Mouse (Mus musculus) kidney, embryonic 14.5 days (tissue): Measurements from ENCODE around the gene Olfr178. TPM values are rescaled to one million over a fixed set of nuclear protein-coding genes. Genes with fewer than 3 reads are reported as not detected.

Experiments
- ATAC-seq: fragments of 200-750 bp; cut with Nextera tagmentation; 2 replicates; pipeline ENCODE4 v1.8.0; 2017; ENCODE audit warnings: moderate number of reproducible peaks, mild to moderate bottlenecking, moderate TSS enrichment, moderate library complexity; ENCODE audit not compliant: low FRiP score, low TSS enrichment
- H3K27ac ChIP-seq: fragments of 300-500 bp; sonication (generic); 2 replicates; pipeline ENCODE4 v1.5.1; 2014; ENCODE audit warnings: low read depth, mild to moderate bottlenecking, low read length, moderate library complexity, mixed read lengths
- H3K27me3 ChIP-seq: fragments of 300-500 bp; sonication (generic); 2 replicates; pipeline ENCODE4 v1.6.1; 2014; ENCODE audit warnings: mild to moderate bottlenecking, low read length; ENCODE audit not compliant: control insufficient read depth, insufficient read depth
- H3K36me3 ChIP-seq: fragments of 300-500 bp; sonication (generic); 2 replicates; pipeline ENCODE4 v1.6.1; 2014; ENCODE audit warnings: low read length, mixed read lengths; ENCODE audit not compliant: control insufficient read depth, insufficient read depth
- H3K4me1 ChIP-seq: fragments of 300-500 bp; sonication (generic); 2 replicates; pipeline ENCODE4 v1.6.1; 2014; ENCODE audit warnings: low read length, mixed read lengths; ENCODE audit not compliant: control insufficient read depth, insufficient read depth
- H3K4me2 ChIP-seq: fragments of 300-500 bp; sonication (generic); replicated peaks from 2 replicates; pipeline ENCODE4 v1.6.1; 2014; ENCODE audit warnings: low read depth, mild to moderate bottlenecking, low read length
- H3K4me3 ChIP-seq: fragments of 300-500 bp; sonication (generic); 2 replicates; pipeline ENCODE4 v1.5.1; 2014; ENCODE audit warnings: mild to moderate bottlenecking, low read length
- H3K9ac ChIP-seq: fragments of 300-500 bp; sonication (generic); 2 replicates; pipeline ENCODE4 v1.6.1; 2014; ENCODE audit warnings: low read depth, mild to moderate bottlenecking, low read length, moderate library complexity
- H3K9me3 ChIP-seq: fragments of 300-500 bp; sonication (generic); 2 replicates; pipeline ENCODE4 v1.6.1; 2016; ENCODE audit warnings: low read length; ENCODE audit not compliant: control insufficient read depth
- WGBS: fragments of 180-500 bp; shearing (Covaris S2); extraction: QIAGEN DNeasy Blood & Tissue Kit; methylation state at CpG from one replicate; pipeline ENCODE4 v1.1.7; 2014; 5-methylcytosine and 5-hydroxymethylcytosine counted together
- polyA plus RNA-seq: library from polyadenylated mRNA; unstranded; fragments of >200 nt; fragmentation: Nextera tagmentation; extraction: Ambion mirVana; gene quantifications from 2 replicates; pipeline ENCODE4 v1.2.1, GENCODE M21; 2014

Olfr178 gene
- polyA plus RNA-seq = not detected in 2 replicates

DNA sequence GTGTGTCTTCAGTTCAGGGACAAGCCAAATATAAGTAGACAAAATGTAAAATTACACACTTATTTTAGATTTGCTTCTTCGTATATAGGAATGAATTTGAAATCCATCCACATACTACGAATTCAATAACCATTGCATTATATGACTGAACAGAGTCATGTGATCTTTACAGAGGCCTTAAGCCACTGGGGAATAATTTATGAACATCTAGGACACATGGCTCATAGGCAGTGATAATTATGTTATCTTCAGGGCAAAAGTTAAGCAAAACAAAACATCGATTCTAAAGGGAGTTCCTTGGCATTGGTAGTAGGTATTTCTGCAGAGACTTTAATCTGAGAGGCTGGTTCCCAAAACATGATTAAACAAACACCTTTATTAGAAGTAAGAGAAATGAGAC lies at the start of gene Olfr178:
TSS of gene Olfr178 (minus strand) at position 101 of the 400 bp plus-strand sequence.
- Histone ChIP-seq H3K9me3 (no peaks in the 10 kb centered on the region), H3K27ac (no peak within 1 kb of the TSS), H3K36me3 (no peaks in the 10 kb centered on the region), H3K9ac (no peak within 1 kb of the TSS), H3K4me1 (no peaks in the 10 kb centered on the region), H3K4me3 (no peak within 1 kb of the TSS), H3K27me3 (no peaks in the 10 kb centered on the region), H3K4me2 (no peak within 1 kb of the TSS)
- no peak for ATAC-seq
- 90% methylated on average over 3 of the region's 3 CpGs for WGBS

DNA sequence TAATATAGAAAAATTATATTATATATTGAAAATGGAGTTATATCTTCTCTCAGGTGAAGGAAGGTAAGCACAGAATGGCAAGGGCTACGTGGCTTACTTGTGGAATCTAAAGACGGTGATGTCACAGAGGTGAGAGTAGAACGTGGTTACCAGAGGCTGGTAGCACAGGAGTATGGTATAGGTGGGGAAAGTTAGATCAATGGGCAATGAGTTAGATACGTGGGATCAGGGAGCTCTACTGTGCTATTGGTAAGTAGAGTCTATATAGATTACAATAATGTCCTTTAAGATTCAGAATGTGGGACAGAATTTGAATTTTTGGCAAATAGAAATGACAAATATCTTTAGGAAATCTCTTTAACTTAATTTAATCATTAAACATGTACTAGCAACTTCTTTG lies 37.4 kb upstream of the Olfr178 start, which contains the start of gene Olfr180:
TSS of gene Olfr180 (minus strand) at position 101 of the 400 bp plus-strand sequence.
- WGBS = 83% methylated on average over 4 of the region's 4 CpGs
- no peaks in the 10 kb centered on the region for H3K4me1 ChIP-seq
- H3K4me2 ChIP-seq = no peak within 1 kb of the TSS

GRCm38 (mm10) chr16:58928655-58929054 lies 36.8 kb upstream of the Olfr178 start, which contains the start of gene Olfr181:
Gene Olfr181 (minus strand): TSS chr16:58928755.
- 62% methylated on average over 1 of the region's 1 CpGs for whole genome bisulfite sequencing
- H3K4me1 ChIP-seq = no peaks in the 10 kb centered on the region
- H3K27me3 ChIP-seq = no peaks in the 10 kb centered on the region
- H3K9me3 ChIP-seq = no peaks in the 10 kb centered on the region
- no peak within 1 kb of the TSS for H3K4me2 ChIP-seq
- H3K9ac ChIP-seq = no peak within 1 kb of the TSS
- no peak within 1 kb of the TSS for H3K4me3 ChIP-seq
- H3K27ac ChIP-seq = no peak within 1 kb of the TSS
- no peaks in the 10 kb centered on the region for H3K36me3 ChIP-seq
- ATAC-seq = no peak

More for the DNA sequence above, 37.4 kb upstream of the Olfr178 start, which contains the start of gene Olfr180:
- Histone ChIP-seq H3K9ac (no peak within 1 kb of the TSS), H3K4me3 (no peak within 1 kb of the TSS), H3K27ac (no peak within 1 kb of the TSS), H3K36me3 (no peaks in the 10 kb centered on the region), H3K27me3 (no peaks in the 10 kb centered on the region), H3K9me3 (no peaks in the 10 kb centered on the region)
- ATAC-seq = no peak

- Histone ChIP-seq H3K4me1 (no peaks in the 10 kb centered on the region), H3K27me3 (no peaks in the 10 kb centered on the region), H3K36me3 (no peaks in the 10 kb centered on the region), H3K27ac (no peak overlapping the region), H3K4me3 (no peak overlapping the region), H3K9me3 (no peaks in the 10 kb centered on the region), H3K4me2 (no peak overlapping the region), H3K9ac (no peak overlapping the region)
- ATAC-seq = no peak
- WGBS = 96% methylated on average over 2 of the region's 2 CpGs
Observed at GRCm38 (mm10) chr16:58884416-58884815, 7.4 kb downstream of the Olfr178 start.

DNA sequence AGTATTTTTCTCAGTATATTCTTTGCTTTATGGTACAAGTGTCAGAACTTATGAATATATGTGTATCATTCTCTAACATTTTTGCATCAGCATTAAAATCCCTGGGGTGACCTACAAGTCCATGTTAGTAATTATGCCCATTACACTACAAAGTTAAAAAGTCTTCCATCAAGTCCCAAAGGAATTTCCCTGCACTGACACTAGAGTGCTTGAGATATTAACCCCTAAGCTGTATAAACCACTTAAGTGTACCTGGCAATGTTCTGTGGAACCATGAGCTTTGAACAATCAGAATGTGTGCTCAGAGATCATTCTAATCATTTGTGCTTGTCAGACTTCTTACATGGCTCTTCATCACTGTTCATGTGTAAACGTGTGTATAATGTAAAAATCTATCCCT lies 17.2 kb downstream of the Olfr178 start, which contains the start of gene Olfr177:
TSS of gene Olfr177 (minus strand) at position 101 of the 400 bp plus-strand sequence.
- ATAC-seq = no peak
- Histone ChIP-seq H3K4me1 (no peaks in the 10 kb centered on the region), H3K9ac (no peak within 1 kb of the TSS), H3K4me3 (no peak within 1 kb of the TSS), H3K27me3 (no peaks in the 10 kb centered on the region), H3K9me3 (no peaks in the 10 kb centered on the region), H3K27ac (no peak within 1 kb of the TSS), H3K4me2 (no peak within 1 kb of the TSS), H3K36me3 (no peaks in the 10 kb centered on the region)
- 54% methylated on average over 1 of the region's 1 CpGs for WGBS

- Histone ChIP-seq H3K27ac (no peak overlapping the region), H3K9ac (no peak overlapping the region), H3K4me3 (no peak overlapping the region), H3K4me2 (no peak overlapping the region), H3K27me3 (no peaks in the 10 kb centered on the region), H3K36me3 (no peaks in the 10 kb centered on the region), H3K4me1 (no peaks in the 10 kb centered on the region), H3K9me3 (no peaks in the 10 kb centered on the region)
- 77% methylated on average over 1 of the region's 1 CpGs for WGBS
- no peak for ATAC-seq
Observed at GRCm38 (mm10) chr16:58861479-58861878, 30.4 kb downstream of the Olfr178 start.

GRCm38 (mm10) chr16:58860032-58860737 lies 31.7 kb downstream of the Olfr178 start:
- Histone ChIP-seq H3K9ac (no peak overlapping the region), H3K9me3 (no peaks in the 10 kb centered on the region), H3K36me3 (no peaks in the 10 kb centered on the region), H3K27me3 (no peaks in the 10 kb centered on the region), H3K4me1 (no peaks in the 10 kb centered on the region), H3K4me2 (no peak overlapping the region), H3K4me3 (no peak overlapping the region), H3K27ac (no peak overlapping the region)
- 87% methylated on average over 2 of the region's 2 CpGs for WGBS
- ATAC-seq = no peak

Other genes with a start within 250 kb of the Olfr178 start
- 22.3 and 29.6 TPM in 2 replicates for gene Cpox, start 221.8 kb downstream of the Olfr178 start, polyA plus RNA-seq
- 0.11 TPM in 1 of 2 replicates, not detected in the other for gene Gpr15, start 173.0 kb downstream of the Olfr178 start, polyA plus RNA-seq
- gene Cldnd1, start 164.2 kb downstream of the Olfr178 start, polyA plus RNA-seq = 106 and 125 TPM in 2 replicates
- not detected in 2 replicates for gene Olfr172, start 128.9 kb downstream of the Olfr178 start, polyA plus RNA-seq
- not detected in 2 replicates for gene Olfr173, start 91.8 kb downstream of the Olfr178 start, polyA plus RNA-seq
- gene Olfr175-ps1, start 65.3 kb downstream of the Olfr178 start, polyA plus RNA-seq = not detected in 2 replicates
- not detected in 2 replicates for gene Olfr177, start 17.3 kb downstream of the Olfr178 start, polyA plus RNA-seq
- gene Olfr181, start 36.7 kb upstream of the Olfr178 start, polyA plus RNA-seq = not detected in 2 replicates
- gene Olfr180, start 37.3 kb upstream of the Olfr178 start, polyA plus RNA-seq = not detected in 2 replicates
- gene Olfr183, start 103.3 kb upstream of the Olfr178 start, polyA plus RNA-seq = not detected in 2 replicates
- not detected in 2 replicates for gene Olfr186, start 138.2 kb upstream of the Olfr178 start, polyA plus RNA-seq
- not detected in 2 replicates for gene Olfr187, start 147.7 kb upstream of the Olfr178 start, polyA plus RNA-seq
- gene Olfr190, start 185.9 kb upstream of the Olfr178 start, polyA plus RNA-seq = not detected in 2 replicates
- not detected in 2 replicates for gene Olfr191, start 197.8 kb upstream of the Olfr178 start, polyA plus RNA-seq
- not detected in 2 replicates for gene Olfr193, start 219.8 kb upstream of the Olfr178 start, polyA plus RNA-seq
- gene Olfr194, start 229.0 kb upstream of the Olfr178 start, polyA plus RNA-seq = not detected in 2 replicates